Mouse (Mus musculus) midbrain, embryonic 11.5 days (tissue): ENCODE data around the gene Zfp568. TPM values are rescaled to one million over a fixed set of nuclear protein-coding genes. Genes with fewer than 3 reads are reported as not detected.

Experiments
- ATAC-seq: fragments of 200-750 bp; cut with Nextera tagmentation; 2 replicates; pipeline ENCODE4 v1.8.0; 2017; ENCODE audit warnings: moderate TSS enrichment, moderate library complexity; ENCODE audit not compliant: low FRiP score
- DNase-seq: peaks from one replicate; pipeline ENCODE4 v3.0.0; 2015; ENCODE audit warnings: low spot score; ENCODE audit errors: missing footprints
- H3K27ac ChIP-seq: fragments of 300-500 bp; sonication (generic); 2 replicates; pipeline ENCODE4 v1.5.1; 2014; ENCODE audit warnings: low read depth, low read length
- H3K27me3 ChIP-seq: fragments of 300-500 bp; sonication (generic); 2 replicates; pipeline ENCODE4 v1.6.1; 2014; ENCODE audit warnings: mild to moderate bottlenecking, low read length, moderate library complexity, mixed read lengths; ENCODE audit not compliant: control insufficient read depth, insufficient read depth
- H3K36me3 ChIP-seq: fragments of 300-500 bp; sonication (generic); 2 replicates; pipeline ENCODE4 v1.6.1; 2014; ENCODE audit warnings: mild to moderate bottlenecking, low read length, moderate library complexity, mixed read lengths; ENCODE audit not compliant: control insufficient read depth, insufficient read depth
- H3K4me1 ChIP-seq: fragments of 300-500 bp; sonication (generic); 2 replicates; pipeline ENCODE4 v1.6.1; 2014; ENCODE audit warnings: low read length; ENCODE audit not compliant: control insufficient read depth, insufficient read depth
- H3K4me2 ChIP-seq: fragments of 300-500 bp; sonication (generic); 2 replicates; pipeline ENCODE4 v1.6.1; 2014; ENCODE audit warnings: mild to moderate bottlenecking, moderate library complexity
- H3K4me3 ChIP-seq: fragments of 300-500 bp; sonication (generic); 2 replicates; pipeline ENCODE4 v1.5.1; 2014; ENCODE audit warnings: low read depth, low read length
- H3K9ac ChIP-seq: fragments of 300-500 bp; sonication (generic); 2 replicates; pipeline ENCODE4 v1.6.1; 2014; ENCODE audit warnings: low read length
- H3K9me3 ChIP-seq: fragments of 300-500 bp; sonication (generic); 2 replicates; pipeline ENCODE4 v1.6.1; 2016; ENCODE audit warnings: low read length; ENCODE audit not compliant: control insufficient read depth
- WGBS: fragments of 180-500 bp; shearing (Covaris S2); extraction: QIAGEN DNeasy Blood & Tissue Kit; methylation state at CpG from one replicate; pipeline ENCODE4 v1.1.7; 2014; 5-methylcytosine and 5-hydroxymethylcytosine counted together
- polyA plus RNA-seq: library from polyadenylated mRNA; unstranded; fragments of >200 nt; fragmentation: Nextera tagmentation; extraction: Ambion mirVana; gene quantifications from 2 replicates; pipeline ENCODE4 v1.2.1, GENCODE M21; 2014

Zfp568 gene
- polyA plus RNA-seq, 1 experiment from 2014 or later = 11.7 TPM

DNA sequence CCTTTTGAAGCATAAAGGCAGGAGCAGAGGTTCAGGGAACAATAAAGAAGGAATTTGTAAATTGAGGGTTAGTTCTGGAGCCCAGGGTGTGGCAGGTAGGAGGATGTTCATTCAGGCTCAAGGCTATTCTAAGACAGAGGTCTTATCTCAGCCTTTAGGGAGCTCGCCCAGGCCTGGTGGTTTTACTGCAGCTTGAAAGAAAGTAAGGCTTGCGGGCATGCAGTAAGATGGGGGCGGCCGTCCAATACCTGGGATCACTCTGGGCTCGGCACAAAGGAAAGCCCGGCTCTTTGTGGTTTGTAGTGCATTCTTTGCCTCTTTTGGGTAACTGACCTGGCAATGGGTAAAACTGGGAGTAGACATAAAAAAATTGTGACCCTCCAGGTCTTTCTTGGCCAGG is 824 bp upstream of the Zfp568 start:
- peak; percentile 2; the same call in 1 of the 2 replicates for ATAC-seq
- H3K4me2 ChIP-seq = peak overlapping the region; percentile 69
- peak overlapping the region; percentile 87 for H3K4me3 ChIP-seq
- H3K27ac ChIP-seq = peak overlapping the region; percentile 91
- H3K9me3 ChIP-seq = no peaks in the 10 kb centered on the region
- H3K4me1 ChIP-seq = peaks cover 13% of the 10 kb centered on the region
- H3K36me3 ChIP-seq = 0 out of 2 replicates have a peak, but pooled peaks cover 3% of the 10 kb centered on the region
- H3K9ac ChIP-seq = peak overlapping the region; percentile 93
- 33% methylated on average over 6 of the region's 6 CpGs for WGBS
- DNase-seq = peak; percentile 86
- no peaks in the 10 kb centered on the region for H3K27me3 ChIP-seq

- H3K4me2 ChIP-seq = peak overlapping the region; percentile 69
- no peaks in the 10 kb centered on the region for H3K27me3 ChIP-seq
- no peaks in the 10 kb centered on the region for H3K9me3 ChIP-seq
- H3K27ac ChIP-seq = peak overlapping the region; percentile 91
- ATAC-seq (no peak; the same call in 1 of the 2 replicates), DNase-seq (no peak)
- peaks cover 13% of the 10 kb centered on the region for H3K4me1 ChIP-seq
- peak overlapping the region; percentile 87 for H3K4me3 ChIP-seq
- H3K36me3 ChIP-seq = 0 out of 2 replicates have a peak, but pooled peaks cover 5% of the 10 kb centered on the region
- 2% methylated on average over 8 of the region's 8 CpGs for WGBS
- H3K9ac ChIP-seq = peak overlapping the region; percentile 93
Measured at GRCm38 (mm10) chr7:29983340-29983689, 440 bp upstream of the Zfp568 start.

- Histone ChIP-seq H3K4me2 (no peak overlapping the region), H3K4me1 (peaks cover 13% of the 10 kb centered on the region), H3K36me3 (peaks cover 12% of the 10 kb centered on the region; the same call in 1 of the 2 replicates), H3K27me3 (no peaks in the 10 kb centered on the region), H3K4me3 (no peak overlapping the region), H3K9ac (no peak overlapping the region), H3K9me3 (no peaks in the 10 kb centered on the region), H3K27ac (no peak overlapping the region)
- DNase-seq (no peak), ATAC-seq (no peak)
- WGBS = 96% methylated on average over 8 of the region's 8 CpGs
Measured at GRCm38 (mm10) chr7:29986101-29986500, 2.3 kb downstream of the Zfp568 start.

GRCm38 (mm10) chr7:29987551-29987950 is 3.8 kb downstream of the Zfp568 start:
- Histone ChIP-seq H3K9me3 (no peaks in the 10 kb centered on the region), H3K4me3 (no peak overlapping the region), H3K27me3 (no peaks in the 10 kb centered on the region), H3K4me2 (no peak overlapping the region), H3K4me1 (peaks cover 13% of the 10 kb centered on the region), H3K9ac (no peak overlapping the region), H3K27ac (no peak overlapping the region), H3K36me3 (peaks cover 18% of the 10 kb centered on the region; the same call in 1 of the 2 replicates)
- 96% methylated on average over 5 of the region's 5 CpGs for WGBS
- DNase-seq (no peak), ATAC-seq (no peak)

GRCm38 (mm10) chr7:29989031-29989430 is 5.3 kb downstream of the Zfp568 start:
- no peak overlapping the region for H3K27ac ChIP-seq
- H3K27me3 ChIP-seq = no peaks in the 10 kb centered on the region
- H3K4me2 ChIP-seq = no peak overlapping the region
- no peaks in the 10 kb centered on the region for H3K9me3 ChIP-seq
- H3K4me3 ChIP-seq = no peak overlapping the region
- ATAC-seq (no peak), DNase-seq (no peak)
- peaks cover 24% of the 10 kb centered on the region for H3K36me3 ChIP-seq
- WGBS = 90% methylated on average over 10 of the region's 11 CpGs
- H3K9ac ChIP-seq = no peak overlapping the region
- peaks cover 6% of the 10 kb centered on the region; the same call in 1 of the 2 replicates for H3K4me1 ChIP-seq

GRCm38 (mm10) chr7:29992698-29993097 is 8.9 kb downstream of the Zfp568 start:
- H3K27me3 ChIP-seq = no peaks in the 10 kb centered on the region
- H3K4me3 ChIP-seq = no peak overlapping the region
- DNase-seq (no peak), ATAC-seq (no peak)
- no peak overlapping the region for H3K27ac ChIP-seq
- H3K36me3 ChIP-seq = peaks cover 33% of the 10 kb centered on the region
- H3K4me1 ChIP-seq = no peaks in the 10 kb centered on the region
- no peaks in the 10 kb centered on the region for H3K9me3 ChIP-seq
- 99% methylated on average over 8 of the region's 8 CpGs for WGBS
- H3K9ac ChIP-seq = no peak overlapping the region
- no peak overlapping the region for H3K4me2 ChIP-seq

DNA sequence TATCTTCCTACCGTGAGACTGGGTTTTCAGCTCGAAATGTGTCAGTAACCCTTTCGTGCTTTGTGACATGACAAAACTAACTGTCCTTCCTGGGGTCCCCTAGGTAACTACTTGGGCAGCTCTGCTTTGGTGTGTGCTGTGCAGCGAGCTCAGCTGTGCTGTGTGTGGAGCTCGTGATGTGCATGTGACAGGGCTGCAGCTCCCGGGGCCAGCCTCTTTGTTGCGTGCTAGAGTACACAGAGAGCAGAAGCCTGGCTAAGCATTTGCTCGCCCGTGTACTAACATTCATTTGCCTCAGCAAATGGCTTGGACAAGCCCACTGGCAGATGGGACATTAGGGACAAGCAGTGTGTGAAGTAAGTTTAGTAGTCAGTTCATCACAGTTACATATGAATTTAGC is 9.6 kb downstream of the Zfp568 start:
- H3K4me3 ChIP-seq = no peak overlapping the region
- H3K27ac ChIP-seq = no peak overlapping the region
- H3K4me2 ChIP-seq = no peak overlapping the region
- H3K4me1 ChIP-seq = no peaks in the 10 kb centered on the region
- ATAC-seq (no peak), DNase-seq (no peak)
- 93% methylated on average over 9 of the region's 9 CpGs for WGBS
- no peaks in the 10 kb centered on the region for H3K9me3 ChIP-seq
- H3K36me3 ChIP-seq = peaks cover 35% of the 10 kb centered on the region
- H3K9ac ChIP-seq = no peak overlapping the region
- H3K27me3 ChIP-seq = no peaks in the 10 kb centered on the region

- Histone ChIP-seq H3K9me3 (no peaks in the 10 kb centered on the region), H3K4me1 (no peaks in the 10 kb centered on the region), H3K4me2 (no peak overlapping the region), H3K27ac (no peak overlapping the region), H3K36me3 (peaks cover 38% of the 10 kb centered on the region), H3K27me3 (no peaks in the 10 kb centered on the region), H3K9ac (no peak overlapping the region), H3K4me3 (no peak overlapping the region)
- ATAC-seq (no peak), DNase-seq (peak; percentile 28)
- WGBS = 93% methylated on average over 8 of the region's 8 CpGs
Measured at GRCm38 (mm10) chr7:29995134-29995533, 11.4 kb downstream of the Zfp568 start.

DNA sequence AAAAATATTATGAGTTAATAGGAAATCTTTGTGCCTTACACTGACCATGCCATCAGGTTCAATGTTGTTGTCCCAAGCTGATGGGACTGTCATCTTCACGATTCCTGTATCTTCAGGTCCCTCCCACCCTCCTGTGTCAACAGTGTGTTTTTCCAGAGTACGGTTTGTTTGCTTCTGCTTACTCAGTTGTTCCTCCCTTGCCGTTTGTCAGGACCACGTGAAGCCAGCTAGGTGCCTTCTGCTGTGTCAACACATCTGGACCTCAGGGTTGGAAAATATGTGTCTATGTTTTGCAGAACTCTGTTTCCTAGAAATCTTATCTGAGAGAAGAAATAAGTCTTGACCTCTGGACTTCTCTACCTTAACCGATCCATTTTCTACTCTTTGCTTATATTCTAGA is 16.8 kb downstream of the Zfp568 start:
- Histone ChIP-seq H3K4me3 (no peak overlapping the region), H3K9ac (no peak overlapping the region), H3K4me1 (no peaks in the 10 kb centered on the region), H3K9me3 (no peaks in the 10 kb centered on the region), H3K36me3 (peaks cover 19% of the 10 kb centered on the region), H3K27ac (no peak overlapping the region), H3K4me2 (no peak overlapping the region), H3K27me3 (no peaks in the 10 kb centered on the region)
- no peak for DNase-seq
- WGBS = 87% methylated on average over 5 of the region's 5 CpGs
- ATAC-seq = no peak
